Mouse (Mus musculus): ENCODE measurements around the gene Nxf7. TPM values are rescaled to one million over a fixed set of nuclear protein-coding genes. Genes with fewer than 3 reads are reported as not detected.
"Not testable (repeated sequence)": the region's sequence is repeated elsewhere in the genome, so short reads cannot be mapped to it uniquely, and the experiment has no call there.

Nxf7 gene
- not detected in 2 replicates for polyA plus RNA-seq (2015; fragmentation: Nextera tagmentation; extraction: Ambion mirVana)

GRCm38 (mm10) chrX:135598677-135599076 is at the start of gene Nxf7:
TSS of gene Nxf7 (minus strand) at chrX:135598777.
- H3K4me1 ChIP-seq (ENCODE audit: insufficient read depth, low read length): no peaks in the 10 kb centered on the region
- no peaks in the 10 kb centered on the region; the same call in 1 of the 2 replicates for H3K27me3 ChIP-seq (ENCODE audit: insufficient read depth, low read length)
- ATAC-seq (ENCODE audit: low FRiP score, low TSS enrichment): no peak
- H3K4me3 ChIP-seq (ENCODE audit: low read length): no peak within 1 kb of the TSS
- H3K27ac ChIP-seq (ENCODE audit: low read length): no peak within 1 kb of the TSS
- WGBS: 82% methylated on average over 2 of the region's 2 CpGs
- H3K36me3 ChIP-seq (ENCODE audit: insufficient read depth, low read length): no peaks in the 10 kb centered on the region
- no peak within 1 kb of the TSS for H3K4me2 ChIP-seq (replicated peaks; ENCODE audit: low read depth, low read length)
- no peak within 1 kb of the TSS for H3K9ac ChIP-seq (replicated peaks; ENCODE audit: low read length)
- peaks cover 10% of the 10 kb centered on the region; the same call in 1 of the 2 replicates for H3K9me3 ChIP-seq (ENCODE audit: low read length)

GRCm38 (mm10) chrX:135627605-135628004 is 29.0 kb upstream of the Nxf7 start, which contains the start of gene Prame:
TSS of gene Prame (minus strand) at chrX:135627705.
- H3K9me3 ChIP-seq (ENCODE audit: low read length): no peaks in the 10 kb centered on the region
- no peak within 1 kb of the TSS for H3K4me2 ChIP-seq (replicated peaks; ENCODE audit: low read depth, low read length)
- WGBS: 90% methylated on average over 11 of the region's 11 CpGs
- H3K4me3 ChIP-seq (ENCODE audit: low read length): no peak within 1 kb of the TSS
- no peaks in the 10 kb centered on the region for H3K27me3 ChIP-seq (ENCODE audit: insufficient read depth, low read length)
- H3K36me3 ChIP-seq (ENCODE audit: insufficient read depth, low read length): no peaks in the 10 kb centered on the region
- no peak within 1 kb of the TSS for H3K9ac ChIP-seq (replicated peaks; ENCODE audit: low read length)
- ATAC-seq (ENCODE audit: low FRiP score, low TSS enrichment): no peak
- H3K4me1 ChIP-seq (ENCODE audit: insufficient read depth, low read length): no peaks in the 10 kb centered on the region
- H3K27ac ChIP-seq (ENCODE audit: low read length): no peak within 1 kb of the TSS

- not testable (repeated sequence) for H3K36me3 ChIP-seq (ENCODE audit: insufficient read depth, low read length); H3K9ac ChIP-seq (replicated peaks; ENCODE audit: low read length); H3K9me3 ChIP-seq (ENCODE audit: low read length); H3K4me1 ChIP-seq (ENCODE audit: insufficient read depth, low read length); H3K27ac ChIP-seq (ENCODE audit: low read length); ATAC-seq (ENCODE audit: low FRiP score, low TSS enrichment); H3K27me3 ChIP-seq (ENCODE audit: insufficient read depth, low read length); H3K4me3 ChIP-seq (ENCODE audit: low read length); H3K4me2 ChIP-seq (replicated peaks; ENCODE audit: low read depth, low read length)
- WGBS: 57% methylated on average over 3 of the region's 3 CpGs
Observed at GRCm38 (mm10) chrX:135601298-135602029, 2.9 kb upstream of the Nxf7 start.

- Histone ChIP-seq H3K4me2 (replicated peaks; ENCODE audit: low read depth, low read length) (no peak overlapping the region), H3K4me3 (ENCODE audit: low read length) (no peak overlapping the region), H3K4me1 (ENCODE audit: insufficient read depth, low read length) (no peaks in the 10 kb centered on the region), H3K27ac (ENCODE audit: low read length) (no peak overlapping the region), H3K36me3 (ENCODE audit: insufficient read depth, low read length) (no peaks in the 10 kb centered on the region), H3K9ac (replicated peaks; ENCODE audit: low read length) (no peak overlapping the region), H3K27me3 (ENCODE audit: insufficient read depth, low read length) (no peaks in the 10 kb centered on the region; the same call in 1 of the 2 replicates), H3K9me3 (ENCODE audit: low read length) (peaks cover 10% of the 10 kb centered on the region; the same call in 1 of the 2 replicates)
- WGBS: 76% methylated on average over 13 of the region's 13 CpGs
- ATAC-seq (ENCODE audit: low FRiP score, low TSS enrichment): no peak
Observed at GRCm38 (mm10) chrX:135598096-135598495, 481 bp downstream of the Nxf7 start.

GRCm38 (mm10) chrX:135576412-135576811 is 22.2 kb downstream of the Nxf7 start:
- Histone ChIP-seq H3K4me2 (replicated peaks; ENCODE audit: low read depth, low read length) (no peak overlapping the region), H3K9me3 (ENCODE audit: low read length) (no peaks in the 10 kb centered on the region), H3K4me1 (ENCODE audit: insufficient read depth, low read length) (no peaks in the 10 kb centered on the region), H3K27ac (ENCODE audit: low read length) (no peak overlapping the region), H3K4me3 (ENCODE audit: low read length) (no peak overlapping the region), H3K9ac (replicated peaks; ENCODE audit: low read length) (no peak overlapping the region), H3K27me3 (ENCODE audit: insufficient read depth, low read length) (no peaks in the 10 kb centered on the region; the same call in 1 of the 2 replicates), H3K36me3 (ENCODE audit: insufficient read depth, low read length) (no peaks in the 10 kb centered on the region)
- 96% methylated on average over 1 of the region's 1 CpGs for WGBS
- no peak for ATAC-seq (ENCODE audit: low FRiP score, low TSS enrichment)

GRCm38 (mm10) chrX:135574958-135575628 is 23.5 kb downstream of the Nxf7 start:
- H3K27ac ChIP-seq (ENCODE audit: low read length); H3K36me3 ChIP-seq (ENCODE audit: insufficient read depth, low read length); H3K27me3 ChIP-seq (ENCODE audit: insufficient read depth, low read length); H3K9ac ChIP-seq (replicated peaks; ENCODE audit: low read length); H3K4me3 ChIP-seq (ENCODE audit: low read length); H3K4me1 ChIP-seq (ENCODE audit: insufficient read depth, low read length); H3K9me3 ChIP-seq (ENCODE audit: low read length): not testable (repeated sequence)
- peak; percentile 77 for ATAC-seq (ENCODE audit: low FRiP score, low TSS enrichment)
- 0 out of 2 replicates have a peak overlapping the region, but pooled peaks have one; percentile 4 for H3K4me2 ChIP-seq (replicated peaks; ENCODE audit: low read depth, low read length)
- WGBS: 66% methylated on average over 9 of the region's 9 CpGs

- H3K27ac ChIP-seq (ENCODE audit: low read length): not testable (repeated sequence)
- WGBS: 29% methylated on average over 8 of the region's 8 CpGs
Observed at GRCm38 (mm10) chrX:135574261-135574957, 24.2 kb downstream of the Nxf7 start.

GRCm38 (mm10) chrX:135569467-135569866 is 29.1 kb downstream of the Nxf7 start:
- no CpG with 5 or more reads among the region's 2 CpGs for WGBS
- not testable (repeated sequence) for H3K36me3 ChIP-seq (ENCODE audit: insufficient read depth, low read length); H3K9me3 ChIP-seq (ENCODE audit: low read length); H3K27ac ChIP-seq (ENCODE audit: low read length); H3K27me3 ChIP-seq (ENCODE audit: insufficient read depth, low read length); H3K4me3 ChIP-seq (ENCODE audit: low read length); H3K4me1 ChIP-seq (ENCODE audit: insufficient read depth, low read length); H3K4me2 ChIP-seq (replicated peaks; ENCODE audit: low read depth, low read length); H3K9ac ChIP-seq (replicated peaks; ENCODE audit: low read length)
- ATAC-seq (ENCODE audit: low FRiP score, low TSS enrichment): peak; percentile 76; the same call in 1 of the 2 replicates

More at GRCm38 (mm10) chrX:135574261-135574957, 24.2 kb downstream of the Nxf7 start:
- H3K4me3 ChIP-seq (ENCODE audit: low read length); H3K4me1 ChIP-seq (ENCODE audit: insufficient read depth, low read length); H3K9me3 ChIP-seq (ENCODE audit: low read length); H3K27me3 ChIP-seq (ENCODE audit: insufficient read depth, low read length); H3K36me3 ChIP-seq (ENCODE audit: insufficient read depth, low read length); H3K9ac ChIP-seq (replicated peaks; ENCODE audit: low read length): not testable (repeated sequence)
- peak; percentile 89 for ATAC-seq (ENCODE audit: low FRiP score, low TSS enrichment)
- H3K4me2 ChIP-seq (replicated peaks; ENCODE audit: low read depth, low read length): 0 out of 2 replicates have a peak overlapping the region, but pooled peaks have one; percentile 4

- not testable (repeated sequence) for H3K27ac ChIP-seq (ENCODE audit: low read length); H3K27me3 ChIP-seq (ENCODE audit: insufficient read depth, low read length); H3K4me2 ChIP-seq (replicated peaks; ENCODE audit: low read depth, low read length); H3K4me1 ChIP-seq (ENCODE audit: insufficient read depth, low read length); H3K9ac ChIP-seq (replicated peaks; ENCODE audit: low read length); H3K9me3 ChIP-seq (ENCODE audit: low read length); ATAC-seq (ENCODE audit: low FRiP score, low TSS enrichment); H3K36me3 ChIP-seq (ENCODE audit: insufficient read depth, low read length); H3K4me3 ChIP-seq (ENCODE audit: low read length)
- 57% methylated on average over 4 of the region's 4 CpGs for WGBS
Observed at GRCm38 (mm10) chrX:135564934-135565333, 33.6 kb downstream of the Nxf7 start.
